Mouse (Mus musculus): ENCODE measurements around the gene Akap11.

The Akap11 gene

GRCm38 (mm10) chr14:78448017-78448416 lies 88.6 kb downstream of the Akap11 start:
- DNase-seq (ENCODE audit: low read depth), result no peak

GRCm38 (mm10) chr14:78447542-78447941 lies 89.1 kb downstream of the Akap11 start:
- no peak for DNase-seq (ENCODE audit: low read depth)

Data from fibroblast of lung, adult 2 months (primary cell).